Mouse (Mus musculus) lung, postnatal 0 days (tissue): ENCODE measurements around the gene Agt.

ENCODE experiments used
- CTCF ChIP-seq: IDR thresholded peaks from 2 replicates; pipeline ENCODE4 v1.5.1; 2016; ENCODE audit warnings: antibody characterized with exemption, mild to moderate bottlenecking
- EP300 ChIP-seq: IDR thresholded peaks from 2 replicates; pipeline ENCODE4 v1.6.1; 2016; ENCODE audit warnings: antibody characterized with exemption, mild to moderate bottlenecking, control low read depth

GRCm38 (mm10) chr8:124573552-124574340, 4.2 kb upstream of the Agt start:
- TF ChIP-seq CTCF (peak; percentile 91), EP300 (peak; percentile 48)
